Mouse (Mus musculus): ENCODE results near the gene Ifitm1. TPM values are rescaled to one million over a fixed set of nuclear protein-coding genes. Genes with fewer than 3 reads are reported as not detected.

Ifitm1 gene
- polyA plus RNA-seq, 1 experiment from 2014 or later, result 510 TPM

DNA sequence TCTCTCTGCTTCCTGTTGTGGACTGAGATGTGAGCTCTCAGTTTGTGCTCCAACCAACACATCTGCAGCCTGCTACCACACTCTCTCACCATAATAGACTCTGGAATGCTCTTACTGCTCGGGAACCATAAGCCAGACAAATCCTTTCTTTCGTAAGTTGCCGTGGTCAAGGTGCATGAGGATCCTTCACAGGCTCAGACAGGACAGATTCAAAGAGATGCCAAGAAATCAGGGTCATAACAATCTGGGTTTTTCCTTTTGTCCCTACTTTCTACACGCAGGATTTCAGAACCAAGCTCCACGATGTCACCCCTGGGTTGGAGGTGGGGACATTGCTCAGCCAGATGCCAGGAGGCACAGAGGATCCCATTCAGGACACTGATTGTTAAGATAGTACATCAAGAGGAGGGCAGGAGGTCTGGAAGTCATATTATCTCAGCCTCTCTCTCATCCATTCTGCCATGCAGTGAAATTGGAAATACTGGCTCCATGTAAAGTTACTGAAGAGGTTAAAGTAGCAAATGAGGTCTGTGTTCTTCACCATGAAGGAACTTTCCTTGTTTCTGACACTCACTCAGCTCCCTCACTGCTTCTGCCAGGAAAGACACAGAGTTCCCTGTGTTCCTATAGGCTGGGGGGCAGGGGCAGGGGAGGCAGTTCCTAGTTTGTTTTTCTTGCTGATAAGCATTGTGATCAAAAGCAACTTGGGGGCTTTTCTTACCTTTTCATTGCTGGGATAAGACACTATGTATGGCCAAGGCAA, 36.4 kb downstream of the Ifitm1 start:
- DNase-seq (ENCODE audit: low spot score) (peak; percentile 67), ATAC-seq (no peak)
- Histone ChIP-seq H3K4me2 (replicated peaks; ENCODE audit: low read depth, low read length) (no peak overlapping the region), H3K36me3 (ENCODE audit: insufficient read depth, low read length) (no peaks in the 10 kb centered on the region), H3K4me1 (ENCODE audit: insufficient read depth, low read depth, low read length) (no peaks in the 10 kb centered on the region), H3K27me3 (replicated peaks; ENCODE audit: insufficient read depth, low read length) (no peaks in the 10 kb centered on the region), H3K4me3 (ENCODE audit: low read depth, low read length) (no peak overlapping the region), H3K9me3 (ENCODE audit: low read length) (no peaks in the 10 kb centered on the region), H3K9ac (replicated peaks; ENCODE audit: low read depth) (no peak overlapping the region), H3K27ac (ENCODE audit: low read length) (peak overlapping the region; percentile 51; the same call in 1 of the 2 replicates)
- TF ChIP-seq EP300 (IDR thresholded peaks at IDR 0.05) (peak; percentile 64), CTCF (IDR thresholded peaks at IDR 0.05) (no peak)
- 63% methylated on average over 5 of the region's 5 CpGs for WGBS

DNA sequence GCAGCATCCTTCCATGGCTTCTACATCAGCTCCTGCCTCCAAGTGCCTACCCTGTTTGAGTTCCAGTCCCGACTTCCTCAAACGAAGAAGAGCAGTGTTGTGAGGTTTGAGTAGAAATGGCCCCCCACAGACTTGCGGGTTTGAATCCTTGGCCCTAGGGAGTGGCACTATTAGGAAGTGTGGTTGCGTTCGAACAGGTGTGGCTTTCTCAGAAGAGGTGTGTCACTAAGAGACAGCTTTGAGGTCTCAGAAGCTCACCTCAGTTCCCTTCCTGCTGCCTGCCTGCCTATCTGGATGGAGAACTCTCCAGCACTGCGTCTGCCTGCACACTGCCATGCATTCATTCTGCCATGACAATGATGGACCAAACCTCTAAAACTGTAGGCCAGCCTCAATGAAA, 39.4 kb downstream of the Ifitm1 start:
- Histone ChIP-seq H3K9ac (replicated peaks; ENCODE audit: low read depth) (no peak overlapping the region), H3K27me3 (replicated peaks; ENCODE audit: insufficient read depth, low read length) (no peaks in the 10 kb centered on the region), H3K27ac (ENCODE audit: low read length) (no peak overlapping the region), H3K36me3 (ENCODE audit: insufficient read depth, low read length) (no peaks in the 10 kb centered on the region), H3K9me3 (ENCODE audit: low read length) (no peaks in the 10 kb centered on the region), H3K4me2 (replicated peaks; ENCODE audit: low read depth, low read length) (no peak overlapping the region), H3K4me1 (ENCODE audit: insufficient read depth, low read depth, low read length) (peaks cover 15% of the 10 kb centered on the region), H3K4me3 (ENCODE audit: low read depth, low read length) (no peak overlapping the region)
- ATAC-seq (no peak), DNase-seq (ENCODE audit: low spot score) (no peak)
- 90% methylated on average over 6 of the region's 6 CpGs for WGBS
- TF ChIP-seq CTCF (IDR thresholded peaks at IDR 0.05) (no peak), EP300 (IDR thresholded peaks at IDR 0.05) (no peak)

DNA sequence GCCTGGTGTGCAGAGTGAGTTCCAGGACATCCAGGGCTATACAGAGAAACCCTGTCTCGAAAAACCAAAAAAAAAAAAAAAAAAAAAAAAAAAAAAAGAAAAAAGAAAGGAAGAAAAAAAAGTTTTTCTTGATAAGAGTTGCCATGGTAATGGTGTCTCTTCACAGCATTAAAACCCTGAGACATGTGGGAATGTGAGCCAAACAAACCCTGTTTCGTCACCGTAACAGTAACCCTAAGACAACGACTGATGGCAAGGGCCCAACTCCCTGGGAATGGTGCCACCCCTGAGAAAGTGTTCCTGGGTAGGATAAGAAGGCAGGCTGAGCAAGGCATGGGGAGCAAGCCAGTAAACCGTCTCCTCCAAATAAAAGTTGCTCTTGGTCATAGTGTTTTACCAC, 39.9 kb downstream of the Ifitm1 start:
- no peak overlapping the region for H3K27ac ChIP-seq (ENCODE audit: low read length)
- no peaks in the 10 kb centered on the region for H3K36me3 ChIP-seq (ENCODE audit: insufficient read depth, low read length)
- TF ChIP-seq CTCF (IDR thresholded peaks at IDR 0.05) (no peak), EP300 (IDR thresholded peaks at IDR 0.05) (no peak)
- ATAC-seq (no peak), DNase-seq (ENCODE audit: low spot score) (peak; percentile 70)
- no peaks in the 10 kb centered on the region for H3K27me3 ChIP-seq (replicated peaks; ENCODE audit: insufficient read depth, low read length)
- 48% methylated on average over 4 of the region's 5 CpGs for WGBS
- H3K9me3 ChIP-seq (ENCODE audit: low read length), result no peaks in the 10 kb centered on the region
- no peak overlapping the region for H3K9ac ChIP-seq (replicated peaks; ENCODE audit: low read depth)
- H3K4me3 ChIP-seq (ENCODE audit: low read depth, low read length), result no peak overlapping the region
- peaks cover 17% of the 10 kb centered on the region for H3K4me1 ChIP-seq (ENCODE audit: insufficient read depth, low read depth, low read length)
- H3K4me2 ChIP-seq (replicated peaks; ENCODE audit: low read depth, low read length), result no peak overlapping the region

- Histone ChIP-seq H3K9me3 (ENCODE audit: low read length) (no peaks in the 10 kb centered on the region), H3K4me3 (ENCODE audit: low read depth, low read length) (peak overlapping the region; percentile 60; the same call in 1 of the 2 replicates), H3K9ac (replicated peaks; ENCODE audit: low read depth) (peak overlapping the region; percentile 23; the same call in 1 of the 2 replicates), H3K4me1 (ENCODE audit: insufficient read depth, low read depth, low read length) (peaks cover 17% of the 10 kb centered on the region), H3K36me3 (ENCODE audit: insufficient read depth, low read length) (no peaks in the 10 kb centered on the region), H3K4me2 (replicated peaks; ENCODE audit: low read depth, low read length) (peak overlapping the region; percentile 58), H3K27ac (ENCODE audit: low read length) (peak overlapping the region; percentile 75), H3K27me3 (replicated peaks; ENCODE audit: insufficient read depth, low read length) (no peaks in the 10 kb centered on the region)
- TF ChIP-seq EP300 (IDR thresholded peaks at IDR 0.05) (no peak), CTCF (IDR thresholded peaks at IDR 0.05) (peak; percentile 70)
- 5% methylated on average over 7 of the region's 7 CpGs for WGBS
- peak; percentile 92 for DNase-seq (ENCODE audit: low spot score)
- ATAC-seq, result peak; percentile 54
Observed at GRCm38 (mm10) chr7:141008312-141008761, 41.3 kb downstream of the Ifitm1 start.

GRCm38 (mm10) chr7:141008938-141009660, 42.1 kb downstream of the Ifitm1 start:
- Histone ChIP-seq H3K9ac (replicated peaks; ENCODE audit: low read depth) (peak overlapping the region; percentile 23), H3K9me3 (ENCODE audit: low read length) (no peaks in the 10 kb centered on the region), H3K27me3 (replicated peaks; ENCODE audit: insufficient read depth, low read length) (no peaks in the 10 kb centered on the region), H3K4me1 (ENCODE audit: insufficient read depth, low read depth, low read length) (peaks cover 17% of the 10 kb centered on the region), H3K27ac (ENCODE audit: low read length) (peak overlapping the region; percentile 87), H3K4me2 (replicated peaks; ENCODE audit: low read depth, low read length) (peak overlapping the region; percentile 58), H3K4me3 (ENCODE audit: low read depth, low read length) (peak overlapping the region; percentile 60), H3K36me3 (ENCODE audit: insufficient read depth, low read length) (no peaks in the 10 kb centered on the region)
- WGBS, result 6% methylated on average over 19 of the region's 20 CpGs
- peak; percentile 37; the same call in 1 of the 2 replicates for TF ChIP-seq EP300 (IDR thresholded peaks at IDR 0.05)
- TF ChIP-seq CTCF (IDR thresholded peaks at IDR 0.05), result peak; percentile 96
- peak; percentile 97 for DNase-seq (ENCODE audit: low spot score)
- ATAC-seq, result peak; percentile 93

- Histone ChIP-seq H3K4me1 (ENCODE audit: insufficient read depth, low read depth, low read length) (peaks cover 17% of the 10 kb centered on the region), H3K27me3 (replicated peaks; ENCODE audit: insufficient read depth, low read length) (no peaks in the 10 kb centered on the region), H3K4me3 (ENCODE audit: low read depth, low read length) (peak overlapping the region; percentile 60), H3K4me2 (replicated peaks; ENCODE audit: low read depth, low read length) (peak overlapping the region; percentile 58), H3K9ac (replicated peaks; ENCODE audit: low read depth) (peak overlapping the region; percentile 59), H3K27ac (ENCODE audit: low read length) (peak overlapping the region; percentile 87), H3K36me3 (ENCODE audit: insufficient read depth, low read length) (no peaks in the 10 kb centered on the region), H3K9me3 (ENCODE audit: low read length) (no peaks in the 10 kb centered on the region)
- no peak for ATAC-seq
- 63% methylated on average over 9 of the region's 9 CpGs for WGBS
- no peak for DNase-seq (ENCODE audit: low spot score)
- TF ChIP-seq EP300 (IDR thresholded peaks at IDR 0.05) (no peak), CTCF (IDR thresholded peaks at IDR 0.05) (no peak)
Observed at GRCm38 (mm10) chr7:141009665-141010064, 42.6 kb downstream of the Ifitm1 start.
